Comparison of ENCODE assay signal across 14 mouse cellular contexts in the genomic region with DNA sequence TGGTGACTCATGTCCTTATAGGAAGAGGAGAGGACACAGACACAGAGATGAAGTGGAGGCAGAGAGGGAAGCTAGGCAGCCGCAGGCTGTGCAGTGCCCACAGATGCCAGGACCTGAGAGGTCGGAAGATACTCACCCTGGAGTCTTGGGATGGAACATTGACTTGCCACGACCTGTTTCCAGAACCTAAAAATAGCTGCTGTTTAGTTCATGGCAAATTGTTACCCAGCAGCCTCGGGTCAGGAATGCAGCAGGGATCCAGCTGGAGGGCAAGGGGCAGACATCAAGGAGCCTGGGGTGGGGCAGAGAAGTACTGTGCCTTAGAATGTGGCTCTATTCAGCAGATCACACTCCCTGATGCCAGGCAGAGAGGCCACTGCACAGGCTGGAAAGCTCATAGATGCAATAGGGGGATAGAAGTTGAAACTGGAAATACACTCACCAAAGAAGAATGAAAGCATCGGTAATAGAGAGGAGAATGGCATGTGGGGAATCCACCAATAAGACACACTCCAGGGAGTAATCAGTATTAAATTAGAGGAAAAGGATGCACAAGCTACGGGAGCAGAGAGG.
DNase-seq lines count a peak whose midpoint lies in the region.
"Had no signal": no experiment of that assay in that cellular context is flagged by ENCODE, and none has a peak within 500 bp of the region (broad histone marks: within the 10 kb centered on the region; RNA-seq: fewer than 3 reads in every experiment).

No protein-coding gene starts in this region.

- intact Hi-C loops in gastrocnemius, postnatal 14 days (cut with DNase I; ENCODE audit: low total_unique reads), result no loop called here

- DNase-seq in embryo, embryonic 10.5 days (ENCODE audit: low spot score), result peak; percentile 32
- no peak for DNase-seq in embryo, embryonic 10 days (ENCODE audit: low spot score)
- DNase-seq in kidney, adult 18-20 months, result peak; percentile 16
- DNase-seq in kidney, postnatal 10 days, result no peak
- DNase-seq in gastrocnemius, postnatal 14 days, result peak; percentile 22
- peak; percentile 15 for DNase-seq in heart, postnatal 4 days
- DNase-seq in urinary bladder, adult 18-20 months (ENCODE audit: low spot score in 2 of 2), result no peak
- DNase-seq in urinary bladder, postnatal 4 days (ENCODE audit: low spot score in 2 of 2), result no peak
- DNase-seq: cerebellum, adult 11 months; cerebellum, postnatal 36 days; layer of hippocampus, adult 9-11 months; lung, adult 2 months; lung, postnatal 4 days; thymus, postnatal 36 days had no signal

Comparison
In these comparisons a context has a peak if more than half of its experiments do, and no peak if none do; other contexts are left out.
1. DNase-seq: peak in embryo, embryonic 10.5 days (single experiment), kidney, adult 18-20 months (single experiment), gastrocnemius, postnatal 14 days (single experiment) and heart, postnatal 4 days (single experiment); none in embryo, embryonic 10 days (single experiment), kidney, postnatal 10 days (single experiment), urinary bladder, adult 18-20 months (0 of 2) and urinary bladder, postnatal 4 days (0 of 2).